Mouse (Mus musculus): ENCODE data around the gene Slc6a17.

The Slc6a17 gene

DNA sequence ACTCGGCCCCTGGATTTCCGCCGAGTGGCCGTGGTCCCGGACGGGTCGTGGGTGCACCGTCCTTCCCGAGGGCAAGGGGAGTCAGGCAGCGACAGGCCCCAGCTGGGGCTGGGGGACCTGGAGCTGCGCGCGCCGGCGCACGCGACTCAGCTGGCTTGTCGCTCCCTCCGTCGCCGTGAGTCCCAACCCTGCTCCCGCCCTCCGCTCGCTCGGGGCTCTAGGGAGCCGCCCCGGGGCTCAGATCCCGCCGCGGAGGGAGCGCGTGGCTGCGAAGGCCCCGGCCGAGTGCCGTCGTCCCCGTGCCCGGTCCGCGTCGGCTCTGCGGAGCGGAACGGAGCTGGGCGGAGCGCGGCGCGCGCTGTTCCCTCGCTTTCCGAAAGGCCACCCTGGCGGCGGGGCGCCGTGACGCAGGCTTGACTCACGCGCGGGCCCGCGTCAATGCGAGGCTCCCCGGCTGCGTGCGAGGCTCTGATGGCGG is at the start of gene Slc6a17:
Gene Slc6a17 (minus strand): TSS at position 388 of the 478 bp plus-strand sequence.
- DNase-seq: peak; percentile 41

DNA sequence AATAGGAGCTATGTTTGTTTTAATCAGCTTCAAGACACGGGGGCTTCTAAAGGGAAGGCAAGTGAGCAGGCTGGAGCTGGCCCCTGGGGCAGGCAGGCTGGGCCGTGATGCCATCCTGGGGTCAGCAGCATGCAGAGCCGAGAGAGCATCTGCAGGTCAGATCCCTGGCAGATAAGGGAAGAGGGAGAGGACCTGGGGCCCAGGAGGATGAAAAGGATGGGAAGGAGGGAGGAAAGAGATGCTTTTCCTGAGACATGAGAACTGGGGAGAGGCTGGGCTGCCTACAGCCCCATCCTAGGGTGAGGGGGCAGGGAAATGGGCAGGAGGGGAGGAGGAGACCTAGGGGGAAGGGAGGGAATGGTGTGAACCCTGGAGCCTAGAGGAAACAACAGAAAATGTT is 47.5 kb upstream of the Slc6a17 start:
- DNase-seq: no peak

DNA sequence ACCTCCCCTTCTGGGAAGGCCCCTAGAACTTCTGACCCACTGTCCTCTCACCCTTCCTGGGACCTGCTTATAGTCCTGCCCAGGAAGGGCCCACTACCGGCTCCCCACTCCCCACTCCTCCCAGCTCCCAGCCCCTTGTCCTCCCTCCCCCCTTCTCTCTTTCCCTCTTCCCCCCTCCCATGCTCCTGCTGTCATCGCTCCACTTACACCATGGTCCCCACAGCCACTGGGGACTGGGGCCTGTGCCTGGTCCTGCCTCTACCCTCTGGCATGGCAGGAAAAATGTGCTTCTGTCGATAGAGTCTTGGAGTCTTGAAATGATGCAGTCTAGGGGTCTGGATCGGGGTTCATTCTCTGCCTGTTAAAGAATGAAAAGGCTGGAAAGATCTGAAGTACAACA is 46.1 kb upstream of the Slc6a17 start:
- no peak for DNase-seq

DNA sequence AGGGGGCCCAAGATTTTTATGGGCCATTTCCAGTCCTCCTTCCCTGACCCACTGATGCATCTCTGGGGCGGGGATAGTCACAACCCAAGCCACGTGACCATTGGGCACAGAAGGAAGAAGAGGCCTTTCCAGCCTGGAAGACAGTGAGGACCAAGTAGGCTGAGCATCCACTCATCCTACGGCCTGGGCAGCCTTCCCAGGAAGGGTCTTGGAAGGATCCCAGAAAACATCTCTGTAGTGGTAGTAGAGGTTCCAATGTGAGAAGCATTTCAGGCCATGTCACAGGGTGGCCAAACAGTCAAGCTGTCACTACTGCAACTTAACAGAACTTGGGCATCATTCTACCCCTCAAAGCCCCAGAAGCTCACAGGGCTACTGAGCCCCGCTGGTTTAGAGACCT is 44.8 kb upstream of the Slc6a17 start:
- no peak for DNase-seq

DNA sequence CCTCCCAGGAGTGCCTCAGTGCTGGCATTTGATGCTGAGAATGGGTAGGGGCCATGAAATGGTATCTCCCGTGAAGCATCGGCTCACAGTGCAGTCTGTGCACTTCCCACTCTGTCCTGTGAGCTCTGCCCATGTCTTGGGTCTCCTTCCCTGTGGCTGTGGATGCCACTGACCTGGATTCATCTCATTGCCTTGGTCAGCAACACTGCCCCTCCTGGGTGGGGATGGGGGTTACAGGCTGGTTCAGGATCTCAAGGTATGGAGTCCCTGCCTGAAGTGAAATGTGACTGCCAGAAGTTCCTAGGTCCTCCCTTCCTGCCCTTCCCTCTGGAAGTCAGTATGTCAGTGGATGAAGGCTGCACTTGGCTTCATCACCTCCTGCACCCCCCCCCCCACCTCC is 44.3 kb upstream of the Slc6a17 start:
- DNase-seq: no peak

DNA sequence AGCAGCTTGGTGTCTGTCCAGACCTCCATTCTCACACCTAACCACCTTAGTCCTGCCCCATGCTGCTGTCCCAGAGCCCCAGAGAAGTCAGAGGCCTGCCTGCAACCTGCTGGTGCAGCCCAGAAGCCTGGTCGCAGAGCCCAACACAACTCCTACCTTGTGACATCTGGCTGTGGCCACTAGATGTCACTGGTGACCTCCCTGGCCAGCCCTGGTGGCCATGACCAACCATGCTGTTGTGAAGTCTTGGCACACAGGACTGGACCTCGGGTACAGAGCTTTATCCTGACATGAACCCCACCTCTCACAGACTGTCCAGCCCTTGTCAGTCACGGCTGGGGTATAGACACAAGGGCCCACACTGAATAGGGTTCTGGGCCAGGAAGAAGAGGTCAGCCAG is 41.4 kb upstream of the Slc6a17 start:
- peak; percentile 77 for DNase-seq

DNA sequence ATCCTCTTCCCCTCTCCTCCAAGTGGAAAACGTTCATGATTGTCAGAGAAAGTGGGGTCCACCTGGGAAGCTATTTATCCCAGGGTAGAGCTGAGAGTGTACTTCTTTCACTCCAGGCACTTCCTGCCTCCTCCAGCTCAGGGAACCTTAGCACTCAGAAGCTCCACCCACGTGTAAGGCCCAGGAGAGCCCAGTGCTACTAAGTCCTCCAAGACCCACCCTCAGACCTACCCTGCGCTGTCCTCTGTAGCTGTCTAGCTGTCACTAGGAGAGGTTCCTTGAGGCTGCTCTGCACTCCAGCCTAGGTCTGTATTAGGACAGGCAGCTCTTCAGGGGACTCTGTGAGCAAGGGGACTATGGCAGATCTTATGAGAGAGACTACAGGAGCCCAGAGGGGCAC is 40.9 kb upstream of the Slc6a17 start:
- DNase-seq: no peak

DNA sequence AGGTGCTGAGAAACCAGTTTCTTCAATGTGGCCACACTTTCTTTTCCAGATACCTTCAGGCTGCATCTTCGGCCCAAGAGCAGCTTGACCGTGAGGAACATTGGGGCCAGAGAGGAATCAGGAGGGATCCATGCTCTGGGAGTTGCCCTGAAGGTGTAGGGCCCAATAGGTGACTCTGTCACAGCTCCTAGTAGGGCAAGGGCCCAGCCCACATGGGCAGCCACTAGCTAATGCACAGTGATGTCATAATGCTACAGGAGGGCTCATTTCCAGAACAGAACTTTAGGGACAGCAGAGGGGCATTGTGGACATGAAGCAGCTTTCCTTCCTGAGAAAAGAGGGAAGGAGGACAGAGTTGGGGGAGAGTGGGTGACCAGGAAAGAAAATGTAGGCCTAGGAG is 37.0 kb upstream of the Slc6a17 start, which contains the start of gene Ubl4b:
Gene Ubl4b (minus strand): TSS at position 232 of the 400 bp plus-strand sequence.
- DNase-seq: no peak

DNA sequence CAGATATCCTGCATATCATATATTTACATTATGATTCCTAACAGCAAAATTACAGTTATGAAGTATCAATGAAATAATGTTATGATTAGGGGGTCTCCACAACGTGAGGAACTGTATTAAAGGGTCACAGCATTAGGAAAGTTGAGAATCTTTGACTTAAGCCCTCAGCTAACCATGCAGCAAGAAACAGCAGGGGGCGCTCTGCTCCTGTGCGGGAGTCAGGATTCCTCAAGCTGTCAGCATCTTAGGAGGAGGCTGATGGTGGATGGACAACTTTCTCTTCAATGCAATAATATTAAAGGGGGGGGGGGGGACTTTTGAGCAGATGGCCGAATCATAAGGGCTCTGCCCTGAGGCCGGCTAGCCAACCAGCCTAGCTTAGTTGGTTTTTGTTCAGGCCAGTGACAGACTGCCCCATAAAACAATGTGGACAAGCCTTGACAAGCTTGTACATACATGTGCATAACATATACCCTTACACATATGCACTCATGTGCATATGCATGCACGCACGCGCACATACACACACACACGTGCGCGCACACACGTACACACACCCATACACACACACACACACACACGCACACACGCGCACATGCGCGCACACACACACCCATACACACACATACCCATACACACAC is 32.7 kb upstream of the Slc6a17 start:
- peak; percentile 62 for DNase-seq

DNA sequence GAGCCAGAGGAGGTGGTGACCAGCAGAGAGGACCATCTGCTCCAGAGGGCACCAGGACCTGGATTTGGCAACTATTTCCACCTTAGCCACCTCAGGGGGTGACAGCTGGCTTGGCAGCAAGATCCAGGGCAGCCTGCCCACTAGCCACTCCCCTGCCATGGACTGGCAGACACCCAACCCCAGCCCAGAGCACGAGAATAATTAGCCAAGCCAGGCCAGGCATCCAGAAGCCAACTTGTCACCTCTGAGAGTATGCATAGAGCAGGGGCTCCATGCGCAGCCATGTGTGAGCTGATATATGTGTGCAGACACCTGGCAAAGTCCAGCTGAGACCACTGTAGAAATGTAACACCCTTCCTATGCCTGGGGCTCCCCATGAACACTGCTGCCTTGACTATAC is 29.1 kb upstream of the Slc6a17 start:
- DNase-seq: peak; percentile 80

DNA sequence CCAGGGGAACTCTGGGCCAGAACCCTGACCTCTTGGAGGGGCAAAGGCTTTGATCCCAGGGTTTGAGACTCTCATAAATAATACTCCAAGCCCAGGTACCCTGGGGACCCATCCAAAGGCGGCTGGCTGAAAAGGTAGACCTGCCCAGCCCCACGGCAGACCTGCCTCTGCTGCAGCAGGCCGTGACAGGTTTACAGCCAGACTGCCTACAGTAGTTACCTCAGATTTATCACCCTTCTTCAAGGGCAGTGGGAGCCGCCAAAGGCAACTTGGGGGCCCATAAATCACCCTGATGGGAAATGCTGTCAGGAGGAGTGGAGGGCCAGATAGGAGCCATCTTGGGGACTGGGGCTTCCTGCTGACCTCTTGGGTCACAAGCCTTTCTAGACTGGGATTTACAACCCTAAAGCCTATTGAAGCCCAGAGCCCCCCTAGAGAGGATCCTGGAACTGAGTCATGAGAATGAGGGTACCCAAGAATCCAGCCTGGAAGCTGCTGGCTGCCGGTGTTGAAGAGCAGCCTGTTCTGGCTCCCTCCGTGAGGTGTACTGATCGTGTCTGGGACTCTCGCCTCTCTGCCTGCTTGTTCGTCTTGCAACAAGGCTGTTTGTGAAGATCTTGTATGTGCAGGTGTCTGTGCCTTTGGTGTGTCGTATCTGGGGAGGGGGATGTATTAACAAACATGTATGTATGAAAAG is 28.0 kb upstream of the Slc6a17 start:
- peak; percentile 15 for DNase-seq

DNA sequence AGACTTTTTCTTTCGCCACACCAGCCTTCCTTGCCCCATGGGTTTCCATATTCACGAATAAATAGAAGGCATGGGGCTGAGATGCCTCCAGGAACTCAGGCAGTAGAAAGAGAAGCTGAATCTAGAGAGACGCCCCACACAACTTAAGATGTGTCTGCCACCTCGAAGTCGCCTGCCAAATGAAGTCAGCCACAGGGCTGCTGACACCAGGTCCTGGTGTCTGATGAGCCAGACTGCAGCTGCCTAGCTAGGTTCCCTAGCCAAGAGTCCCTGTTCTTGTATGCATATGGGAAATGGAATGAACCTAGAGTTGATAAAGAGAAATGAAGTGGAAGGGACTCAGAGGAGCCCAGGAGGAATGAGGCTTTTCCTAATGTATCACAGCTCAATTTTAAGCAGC is 27.5 kb upstream of the Slc6a17 start:
- DNase-seq: no peak

DNA sequence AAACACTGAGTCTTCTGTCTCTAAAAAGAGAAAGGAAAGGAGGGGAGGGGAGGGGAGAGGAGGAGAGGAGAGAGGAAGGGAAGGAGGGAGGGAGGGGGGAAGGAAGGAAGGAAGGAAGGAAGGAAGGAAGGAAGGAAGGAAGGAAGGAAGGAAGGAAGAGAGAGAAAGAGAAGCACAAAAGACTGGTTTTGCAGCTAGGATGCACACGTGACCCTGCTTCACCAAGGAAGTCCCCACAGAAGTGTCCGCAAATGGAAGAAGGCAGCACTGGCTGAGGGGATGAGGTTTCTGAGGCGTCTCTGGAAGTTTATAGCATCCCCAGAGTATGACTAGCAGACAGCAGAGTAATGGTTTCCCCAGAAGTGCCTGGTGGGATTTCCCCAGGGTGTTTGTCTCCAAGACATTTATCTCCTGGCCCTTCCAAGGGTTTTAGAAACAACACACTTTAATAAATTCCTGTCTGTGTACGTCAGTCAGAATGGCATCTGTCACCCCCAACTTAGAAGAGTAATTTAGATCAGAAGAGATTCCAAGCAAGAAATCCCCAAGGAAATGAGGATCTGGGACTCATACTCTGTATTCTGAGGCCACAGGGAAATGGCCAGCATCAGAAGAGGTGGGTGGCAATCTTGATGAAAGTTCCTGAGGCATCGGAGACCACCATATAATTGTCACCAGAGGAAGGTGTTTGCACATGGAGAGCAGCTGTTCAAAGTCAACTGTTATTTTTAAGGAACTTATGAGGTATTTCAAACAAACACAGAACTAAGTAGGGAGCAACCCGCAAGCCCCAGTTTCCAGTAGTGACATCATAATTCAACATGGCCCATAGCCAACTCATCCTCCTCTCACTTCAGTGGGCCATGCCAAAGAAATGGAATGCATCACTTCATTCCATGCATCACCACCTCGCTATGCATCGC is 25.6 kb upstream of the Slc6a17 start:
- no peak for DNase-seq

DNA sequence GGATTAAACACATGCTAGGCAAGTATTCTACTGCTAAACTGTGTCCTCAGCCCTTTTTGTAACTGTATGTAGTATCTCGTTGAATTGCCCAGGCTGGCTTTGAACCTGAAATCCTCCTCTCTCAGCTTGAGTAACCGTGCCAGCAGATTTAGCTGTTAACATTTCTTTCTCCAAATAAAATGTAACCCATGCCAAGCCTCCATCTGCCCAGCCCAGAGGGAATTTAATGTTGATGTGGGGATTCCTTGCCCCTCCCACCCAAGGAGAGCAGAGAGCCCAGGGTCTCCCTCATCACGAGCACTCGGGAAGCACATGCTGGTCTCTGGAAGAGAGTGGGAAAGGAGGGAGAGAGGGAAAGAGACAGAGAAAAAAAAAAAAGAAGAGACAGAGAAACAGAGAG is 24.8 kb upstream of the Slc6a17 start:
- no peak for DNase-seq

DNA sequence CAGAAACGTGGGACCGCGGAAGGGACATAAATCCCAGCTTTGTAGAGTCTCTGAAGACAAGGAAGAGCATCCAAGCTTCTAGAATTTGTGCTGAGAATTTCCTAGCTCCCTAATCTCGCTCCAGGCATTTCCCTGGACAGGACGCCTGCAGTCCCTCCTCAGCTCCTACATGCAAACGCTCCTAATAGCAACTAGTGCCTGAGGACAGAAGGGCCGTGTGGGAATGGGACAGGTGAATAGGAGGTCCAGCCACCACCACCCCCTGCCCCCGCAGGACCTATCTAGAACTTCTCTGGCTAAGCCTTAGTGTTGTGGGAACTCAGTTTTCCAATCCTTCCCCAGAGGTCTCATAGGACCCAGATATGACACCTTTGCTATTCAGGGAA is 19.7 kb upstream of the Slc6a17 start:
- no peak for DNase-seq

DNA sequence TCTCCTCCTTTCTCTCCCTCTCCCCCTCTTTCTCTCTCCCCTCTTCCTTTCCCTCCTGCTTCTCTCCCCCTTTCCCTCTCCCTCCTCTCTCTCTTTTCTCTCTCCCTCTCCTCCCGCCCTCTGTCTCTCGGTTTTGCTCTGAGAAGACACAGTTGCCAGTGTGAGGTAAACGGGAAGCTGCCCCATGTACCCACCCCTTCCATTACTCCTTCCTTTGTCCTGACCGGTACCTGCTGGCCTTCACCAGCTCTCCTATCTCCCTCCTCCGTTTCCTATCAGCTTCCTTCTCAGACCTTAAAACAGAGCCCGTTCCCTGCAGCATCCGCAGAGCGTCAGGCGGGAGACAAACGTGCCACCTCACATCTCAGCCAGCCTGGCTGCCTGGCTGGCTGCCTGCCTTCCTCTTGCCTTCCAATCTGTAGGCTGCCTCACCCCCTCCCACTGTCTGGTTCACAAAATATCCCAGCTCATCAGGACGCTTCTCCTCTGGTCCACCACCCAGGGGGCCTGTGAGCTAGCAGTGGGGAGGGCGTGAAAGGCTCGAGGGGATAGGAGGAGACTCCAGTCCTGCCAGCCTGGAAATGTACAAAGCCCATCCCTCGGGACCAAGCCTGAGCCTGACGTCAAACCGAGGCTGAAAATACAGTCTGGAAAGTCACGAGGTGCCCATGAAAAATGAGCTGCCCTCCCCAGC is 19.1 kb upstream of the Slc6a17 start:
- DNase-seq: no peak

DNA sequence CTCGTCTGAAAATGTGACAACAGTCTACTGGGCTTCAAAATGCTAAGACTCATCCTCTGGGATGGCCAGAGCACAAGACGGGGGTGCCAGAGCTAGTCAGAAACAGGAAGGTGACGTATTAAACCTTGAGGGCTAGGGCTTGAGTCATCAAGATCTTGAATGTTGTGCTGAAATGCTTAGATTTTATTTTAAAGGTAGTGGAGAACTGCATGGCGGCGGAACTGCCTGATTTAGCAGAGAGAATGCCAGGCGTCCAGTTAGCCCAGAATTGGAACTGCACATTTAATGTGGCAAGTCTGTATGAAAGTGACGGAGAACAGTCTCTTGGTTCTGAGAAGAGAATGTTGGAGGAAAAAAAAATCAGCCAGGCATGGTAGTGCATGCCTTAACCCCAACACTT is 17.1 kb upstream of the Slc6a17 start:
- DNase-seq: no peak

DNA sequence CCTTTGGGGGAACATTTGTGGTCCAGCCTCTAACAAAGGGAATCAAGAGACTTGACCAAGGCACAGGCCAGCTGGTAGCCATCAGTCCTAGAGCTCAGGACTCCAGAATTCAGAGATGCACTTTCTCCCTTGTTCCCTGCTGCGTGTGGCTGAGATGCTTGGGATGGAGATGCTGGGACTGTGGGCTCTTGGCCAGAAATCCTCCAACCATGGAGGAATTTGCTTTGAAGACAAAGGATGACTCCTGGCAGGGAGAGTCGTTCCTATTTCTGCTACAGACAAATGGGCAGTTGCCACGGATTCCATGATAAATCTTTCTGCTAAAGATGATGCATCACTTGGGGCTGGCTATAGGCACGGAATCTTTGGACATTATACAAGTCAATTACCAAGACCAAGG is 15.7 kb upstream of the Slc6a17 start:
- DNase-seq: no peak

DNA sequence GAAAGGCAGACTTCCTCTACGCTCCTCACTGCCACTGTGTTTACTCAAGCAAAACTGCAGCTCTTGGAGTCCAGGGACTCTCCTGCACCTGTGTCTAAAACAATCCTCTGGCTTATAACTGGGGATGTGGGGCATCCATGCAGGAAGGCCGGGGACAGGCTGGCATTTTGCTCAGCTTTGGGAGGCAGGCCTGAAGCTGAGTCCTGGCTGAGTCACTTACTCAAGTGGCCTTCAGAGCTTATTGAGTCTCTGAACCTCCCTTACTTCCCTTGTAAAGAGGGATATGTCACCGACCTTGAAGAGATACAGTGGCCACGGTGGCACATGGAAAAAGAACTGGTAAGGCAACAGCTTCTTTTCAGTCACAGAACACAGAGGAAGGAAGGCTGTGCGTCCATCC is 12.8 kb upstream of the Slc6a17 start:
- no peak for DNase-seq

DNA sequence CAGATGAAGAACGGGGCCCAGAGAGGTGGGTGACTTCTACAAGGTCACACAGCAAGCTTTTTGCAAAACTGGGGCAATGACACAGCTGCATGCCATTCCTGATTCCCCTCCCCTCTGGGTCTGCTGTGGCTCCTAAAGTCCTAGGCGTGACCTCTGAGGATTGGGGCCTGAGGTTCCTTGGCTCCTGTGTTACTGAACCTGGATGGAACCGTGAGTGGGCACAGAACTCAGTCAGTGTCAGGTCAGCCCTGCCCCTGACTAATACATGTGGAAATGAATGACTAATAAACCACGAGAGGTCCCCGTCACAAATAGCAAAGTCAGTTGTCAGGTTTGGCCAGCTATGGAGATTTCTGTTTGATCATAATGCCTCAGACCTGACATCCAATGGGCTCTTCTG is 11.4 kb upstream of the Slc6a17 start:
- no peak for DNase-seq

DNA sequence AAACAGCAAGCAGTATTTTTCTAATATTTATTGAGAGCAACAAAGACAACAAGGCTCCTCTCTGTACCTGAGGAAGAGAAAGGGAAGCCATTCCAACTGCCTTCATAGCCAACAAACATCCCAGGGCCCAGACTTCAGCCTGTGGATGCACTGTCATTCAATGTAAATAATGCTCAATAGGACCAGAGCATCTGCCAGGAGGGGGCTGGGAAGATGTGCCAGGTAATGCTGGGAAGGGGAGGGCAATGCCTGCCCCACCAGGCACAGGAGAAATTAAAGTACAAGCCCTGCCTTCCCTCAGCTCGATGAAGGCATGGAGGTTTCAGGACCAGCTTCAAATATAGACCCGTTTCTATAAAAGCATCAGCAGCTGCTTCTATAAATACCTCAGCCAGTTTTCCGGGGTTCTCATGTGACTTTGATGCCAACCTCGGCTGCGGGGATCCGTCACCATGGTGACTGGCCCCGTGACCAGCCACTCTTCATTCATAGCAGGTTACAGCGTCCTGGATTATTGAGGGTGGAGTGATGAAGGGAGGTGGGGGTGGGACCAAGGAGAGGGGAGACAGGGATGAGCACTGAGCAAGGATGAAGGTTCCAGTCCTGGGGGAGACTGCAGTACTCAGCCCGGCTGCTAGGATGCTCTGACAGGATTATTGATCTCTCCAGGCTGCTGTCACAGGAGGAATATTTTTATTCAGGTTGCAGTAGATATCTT is 10.7 kb upstream of the Slc6a17 start:
- no peak for DNase-seq

DNA sequence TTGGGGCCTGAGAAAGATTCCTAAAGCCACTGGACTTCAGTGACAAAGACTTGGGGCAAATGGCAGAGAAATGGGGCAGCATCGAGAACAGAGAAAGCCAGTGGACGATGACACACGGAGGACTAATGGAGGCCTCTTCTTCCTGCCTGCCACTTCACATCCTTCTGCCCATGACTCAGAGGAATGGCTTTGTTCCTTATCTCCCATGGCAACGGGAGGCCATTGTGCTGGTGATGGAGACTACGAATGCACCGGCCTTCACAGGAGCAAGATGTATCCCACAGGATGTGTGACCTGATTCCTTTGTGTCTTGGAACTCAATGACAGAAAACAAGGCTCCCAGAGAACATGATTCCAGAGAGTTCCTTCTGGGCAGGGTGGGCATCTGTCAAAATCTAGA is 6.7 kb upstream of the Slc6a17 start:
- no peak for DNase-seq
